Mouse (Mus musculus): ENCODE measurements around the gene Pira2.
"Not testable (repeated sequence)": the region's sequence is repeated elsewhere in the genome, so short reads cannot be mapped to it uniquely, and the experiment has no call there.

The Pira2 gene

GRCm38 (mm10) chr7:3844951-3845350, at the start of gene Pira2:
Gene Pira2 (minus strand): TSS chr7:3845051.
- not testable (repeated sequence) for DNase-seq

DNA sequence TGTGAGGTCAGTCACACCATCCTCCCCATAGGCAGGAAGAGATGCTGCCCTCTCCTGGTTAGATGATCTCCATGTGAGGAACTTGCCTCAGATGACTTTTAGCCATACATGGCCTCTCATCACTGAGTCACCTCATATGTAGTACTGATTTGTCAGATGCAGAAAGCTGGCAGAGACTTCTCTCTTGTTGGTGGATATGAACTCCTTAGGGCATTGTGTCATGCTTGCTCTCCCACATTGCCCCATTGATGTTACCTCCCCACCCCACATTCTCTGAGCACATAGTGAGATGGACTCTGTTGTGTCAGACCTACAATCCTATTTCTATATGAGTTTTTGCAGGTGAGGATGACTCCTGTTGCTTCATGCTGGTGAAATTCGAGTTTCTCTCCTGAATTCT, 30.2 kb upstream of the Pira2 start:
- DNase-seq, result not testable (repeated sequence)

DNA sequence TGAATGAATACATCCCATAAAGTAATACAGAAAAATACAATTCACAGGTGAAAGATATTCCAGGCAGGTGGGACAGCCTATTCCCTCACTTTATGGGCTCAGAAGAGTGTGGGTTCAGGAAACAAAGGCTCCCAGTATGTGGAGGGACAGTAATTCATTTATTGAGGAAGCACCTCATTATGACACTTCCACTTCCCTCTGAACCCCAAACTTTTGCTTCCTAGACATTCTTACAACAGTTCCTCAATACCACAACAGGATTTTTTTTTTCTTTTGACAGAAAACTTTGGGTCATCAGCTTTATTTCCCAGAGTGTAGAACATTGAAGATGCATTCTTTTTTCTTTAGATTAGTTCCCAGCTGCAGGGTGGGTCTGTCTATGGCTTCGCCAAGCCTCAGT, 7.0 kb downstream of the Pira2 start:
- DNase-seq, result not testable (repeated sequence)

GRCm38 (mm10) chr7:3830633-3831032, 14.2 kb downstream of the Pira2 start:
- not testable (repeated sequence) for DNase-seq

GRCm38 (mm10) chr7:3825599-3825998, 19.3 kb downstream of the Pira2 start, which contains the start of gene Gm15448:
Gene Gm15448 (minus strand): TSS chr7:3825687.
- not testable (repeated sequence) for DNase-seq

- DNase-seq, result peak; percentile 15
Measured at GRCm38 (mm10) chr7:3811912-3812311, 32.9 kb downstream of the Pira2 start.

GRCm38 (mm10) chr7:3802935-3803334, 41.9 kb downstream of the Pira2 start:
- DNase-seq, result not testable (repeated sequence)

- DNase-seq, result not testable (repeated sequence)
Measured at GRCm38 (mm10) chr7:3799940-3800339, 44.9 kb downstream of the Pira2 start.

GRCm38 (mm10) chr7:3796286-3796685, 48.6 kb downstream of the Pira2 start:
- DNase-seq, result not testable (repeated sequence)
